Mouse (Mus musculus) yolk sac, embryonic 10.5 days (tissue): ENCODE data around the gene Exosc3.
A peak's percentile ranks its signal among the peaks of the same experiment; 100 is the strongest.
"Not testable (repeated sequence)": the region's sequence is repeated elsewhere in the genome, so short reads cannot be mapped to it uniquely, and the experiment has no call there.

Experiments
- DNase-seq: peaks from one replicate; pipeline ENCODE4 v3.0.0-alpha.2; 2017; ENCODE audit warnings: low spot score

Exosc3 gene

GRCm38 (mm10) chr4:45342286-45343155, at the start of gene Exosc3:
TSS of gene Exosc3 (minus strand) at chr4:45342732.
- peak; percentile 76 for DNase-seq

GRCm38 (mm10) chr4:45392099-45392498, 49.6 kb upstream of the Exosc3 start:
- DNase-seq: no peak

- not testable (repeated sequence) for DNase-seq
Measured at GRCm38 (mm10) chr4:45387296-45387695, 44.8 kb upstream of the Exosc3 start.

- DNase-seq: not testable (repeated sequence)
Measured at GRCm38 (mm10) chr4:45382133-45382532, 39.6 kb upstream of the Exosc3 start.

GRCm38 (mm10) chr4:45380903-45381580, 38.5 kb upstream of the Exosc3 start:
- not testable (repeated sequence) for DNase-seq

GRCm38 (mm10) chr4:45376573-45376972, 34.0 kb upstream of the Exosc3 start:
- DNase-seq: no peak

- DNase-seq: no peak
Measured at GRCm38 (mm10) chr4:45374879-45375278, 32.3 kb upstream of the Exosc3 start.

GRCm38 (mm10) chr4:45371261-45371660, 28.7 kb upstream of the Exosc3 start:
- no peak for DNase-seq

GRCm38 (mm10) chr4:45356653-45357052, 14.1 kb upstream of the Exosc3 start:
- DNase-seq: no peak

- DNase-seq: peak; percentile 92
Measured at GRCm38 (mm10) chr4:45341669-45342249, 773 bp downstream of the Exosc3 start, which contains the start of gene Dcaf10. TSS of gene Dcaf10 (plus strand) at chr4:45342101.

- DNase-seq: no peak
Measured at GRCm38 (mm10) chr4:45341226-45341625, 1.3 kb downstream of the Exosc3 start.

GRCm38 (mm10) chr4:45332466-45332865, 10.1 kb downstream of the Exosc3 start:
- no peak for DNase-seq

- no peak for DNase-seq
Measured at GRCm38 (mm10) chr4:45331139-45331538, 11.4 kb downstream of the Exosc3 start.

- DNase-seq: peak; percentile 85
Measured at GRCm38 (mm10) chr4:45320159-45320816, 22.2 kb downstream of the Exosc3 start.

- no peak for DNase-seq
Measured at GRCm38 (mm10) chr4:45311056-45311455, 31.5 kb downstream of the Exosc3 start.

- DNase-seq: no peak
Measured at GRCm38 (mm10) chr4:45308606-45309005, 33.9 kb downstream of the Exosc3 start.

- no peak for DNase-seq
Measured at GRCm38 (mm10) chr4:45308046-45308445, 34.5 kb downstream of the Exosc3 start.

- DNase-seq: no peak
Measured at GRCm38 (mm10) chr4:45305536-45305935, 37.0 kb downstream of the Exosc3 start.

- peak; percentile 67 for DNase-seq
Measured at GRCm38 (mm10) chr4:45296662-45297564, 45.6 kb downstream of the Exosc3 start, which contains the start of gene Trmt10b. TSS of gene Trmt10b (plus strand) at chr4:45297127.

GRCm38 (mm10) chr4:45287906-45288305, 54.6 kb downstream of the Exosc3 start:
- no peak for DNase-seq

- DNase-seq: no peak
Measured at GRCm38 (mm10) chr4:45286318-45286717, 56.2 kb downstream of the Exosc3 start.
